Mouse (Mus musculus): Measurements from ENCODE around the gene Alkbh6.

Gene Alkbh6

GRCm38 (mm10) chr7:30308076-30309005 lies at the start of gene Alkbh6:
TSS of gene Alkbh6 (plus strand) at chr7:30308717.
- peak; percentile 97 for DNase-seq (ENCODE audit: low read depth, low spot score)

DNA sequence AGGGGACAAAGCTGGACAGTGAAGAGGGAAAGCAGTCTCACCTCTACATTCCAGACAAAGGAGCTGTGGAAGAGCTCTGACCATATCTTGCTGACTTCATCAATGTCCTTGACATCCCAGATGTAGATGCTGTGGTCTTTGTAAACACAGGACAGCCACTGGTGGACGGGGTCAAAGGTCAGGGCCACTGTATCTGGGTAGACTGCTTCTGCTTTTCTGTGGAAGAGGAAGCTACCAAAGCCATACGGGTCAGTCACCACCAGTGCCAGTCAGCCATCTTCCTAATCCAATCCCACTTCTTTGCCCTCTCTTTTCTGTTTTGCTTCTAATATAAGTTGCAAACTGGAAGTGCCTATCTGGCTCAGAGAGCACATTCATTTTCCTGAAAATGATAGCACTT lies 43.5 kb upstream of the Alkbh6 start:
- DNase-seq (ENCODE audit: low read depth, low spot score): no peak

- no peak for DNase-seq (ENCODE audit: low read depth, low spot score)
These were observed 43.0 kb upstream of the Alkbh6 start for GRCm38 (mm10) chr7:30265531-30265930.

GRCm38 (mm10) chr7:30265935-30266334 lies 42.6 kb upstream of the Alkbh6 start:
- DNase-seq (ENCODE audit: low read depth, low spot score): no peak

GRCm38 (mm10) chr7:30266780-30267179 lies 41.7 kb upstream of the Alkbh6 start:
- no peak for DNase-seq (ENCODE audit: low read depth, low spot score)

- DNase-seq (ENCODE audit: low read depth, low spot score): no peak
These were observed 38.9 kb upstream of the Alkbh6 start for GRCm38 (mm10) chr7:30269641-30270040.

GRCm38 (mm10) chr7:30274383-30274782 lies 34.1 kb upstream of the Alkbh6 start:
- no peak for DNase-seq (ENCODE audit: low read depth, low spot score)

GRCm38 (mm10) chr7:30278911-30279310 lies 29.6 kb upstream of the Alkbh6 start:
- DNase-seq (ENCODE audit: low read depth, low spot score): peak; percentile 22

DNA sequence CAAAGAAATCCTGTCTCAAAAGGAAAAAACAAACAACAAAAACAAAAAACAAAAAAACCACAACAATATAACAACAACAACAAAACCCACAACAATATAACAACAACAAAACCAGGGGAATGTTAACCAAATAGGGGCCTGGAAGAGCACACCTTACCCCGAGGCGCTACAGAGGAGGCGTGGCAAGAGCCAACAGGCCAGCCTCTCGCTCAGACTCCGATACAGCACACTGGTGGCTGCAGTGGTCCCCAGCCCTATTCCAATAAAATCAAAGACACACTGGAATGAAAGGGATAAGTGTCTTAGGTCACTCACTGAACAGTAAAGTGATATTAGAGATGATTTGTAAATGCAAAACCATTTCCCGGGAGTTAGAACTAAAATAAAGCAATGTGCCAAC lies 29.0 kb upstream of the Alkbh6 start:
- DNase-seq (ENCODE audit: low read depth, low spot score): peak; percentile 72

DNA sequence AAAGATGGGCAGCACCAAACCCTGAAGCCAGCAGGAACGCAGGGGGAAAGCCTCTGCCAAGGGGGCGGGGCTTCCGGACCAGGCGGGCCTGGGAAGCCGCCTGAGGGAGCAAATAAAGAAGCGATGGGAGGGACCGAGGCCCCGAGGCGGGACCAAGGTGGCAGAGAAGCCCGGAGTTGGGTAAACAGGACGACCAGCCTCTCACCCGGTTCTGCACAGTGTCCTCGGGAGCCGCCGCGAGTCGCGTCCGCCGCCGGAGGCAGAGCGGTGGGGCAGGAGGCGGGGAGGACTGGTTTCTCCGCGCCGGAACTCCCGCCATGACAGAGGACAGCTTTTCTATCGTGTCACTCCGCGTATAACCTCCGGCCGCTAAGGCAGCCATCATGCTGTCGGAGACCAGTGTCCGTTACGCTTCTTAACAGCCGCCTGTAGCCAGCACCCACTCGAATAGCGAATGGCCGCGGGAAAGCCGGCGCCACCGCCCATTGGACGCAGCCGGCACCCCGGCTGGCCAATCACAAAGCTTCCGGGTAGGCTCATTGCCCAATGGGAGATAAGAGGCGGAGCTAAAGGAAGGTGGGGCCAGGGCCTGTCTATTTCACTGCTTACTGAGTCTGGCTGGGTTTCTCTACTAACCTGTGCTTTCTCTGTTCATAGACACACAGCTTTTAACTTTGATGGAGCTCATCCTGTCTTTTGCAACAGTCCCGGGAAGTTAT lies 28.4 kb upstream of the Alkbh6 start, which contains the start of the genes Thap8 and Wdr62:
TSS of gene Thap8 (plus strand) at position 144 of the 719 bp plus-strand sequence.
TSS of gene Wdr62 (minus strand) at position 469 of the 719 bp plus-strand sequence.
- DNase-seq (ENCODE audit: low read depth, low spot score): peak; percentile 95

DNA sequence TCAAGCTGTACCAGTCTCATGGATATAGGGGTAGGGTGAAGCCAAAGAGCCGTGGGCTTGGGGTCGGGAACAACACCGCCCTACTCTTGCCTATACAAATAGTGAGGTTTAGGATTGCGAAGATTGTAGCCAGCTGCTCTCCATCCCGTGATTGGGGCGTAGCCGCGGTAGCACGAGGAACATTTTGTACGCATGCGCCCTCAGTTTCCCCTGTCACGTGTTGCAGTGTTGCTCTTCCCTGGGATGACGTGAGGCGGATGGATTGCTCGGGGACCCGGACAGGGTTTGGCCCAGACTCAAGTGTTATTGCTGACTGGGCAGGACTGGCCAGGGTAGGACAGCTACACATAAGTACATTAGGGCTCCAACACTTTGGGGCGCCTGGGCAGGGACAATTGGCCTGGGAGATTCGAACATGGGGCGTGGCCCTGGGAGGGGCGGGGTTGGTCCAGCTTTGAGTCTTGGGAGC lies 27.8 kb upstream of the Alkbh6 start:
- DNase-seq (ENCODE audit: low read depth, low spot score): peak; percentile 97

DNA sequence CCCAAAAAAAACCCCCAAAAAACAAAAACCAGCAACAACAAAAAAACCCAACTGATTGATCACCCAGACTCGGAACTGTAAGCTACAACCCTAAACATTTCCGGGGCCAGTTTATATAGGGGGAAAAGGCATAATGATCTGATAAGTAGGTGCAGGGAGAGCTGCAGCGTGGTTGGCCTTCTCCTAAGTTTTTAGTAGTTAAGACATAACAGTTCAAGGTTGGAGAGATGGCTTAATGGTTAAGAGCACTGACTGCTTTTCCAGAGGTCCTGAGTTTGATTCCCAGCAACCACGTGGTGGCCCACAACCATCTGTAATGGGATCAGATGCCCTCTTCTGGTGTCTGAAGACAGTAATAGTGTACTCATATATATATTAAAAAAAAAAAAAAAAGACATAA lies 27.0 kb upstream of the Alkbh6 start:
- no peak for DNase-seq (ENCODE audit: low read depth, low spot score)

DNA sequence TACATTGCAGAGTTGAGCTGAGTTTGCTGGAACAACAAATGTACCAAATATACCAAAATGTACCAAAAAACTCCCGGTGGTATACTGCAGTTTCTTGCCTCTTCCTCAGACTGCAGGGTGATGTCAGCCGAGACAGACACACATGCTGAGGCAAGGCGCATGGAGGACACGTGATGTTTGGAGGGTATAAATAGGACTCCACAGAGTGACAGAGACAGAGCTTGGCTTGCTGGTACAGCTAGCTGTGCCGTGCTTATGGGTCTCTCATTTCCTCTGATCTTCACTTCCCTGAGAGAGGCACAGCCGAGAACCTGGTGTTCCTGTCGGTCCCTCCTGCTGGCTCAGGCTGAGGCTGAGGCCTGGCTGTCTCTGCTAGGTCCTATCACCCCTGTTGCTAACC lies 25.8 kb upstream of the Alkbh6 start:
- DNase-seq (ENCODE audit: low read depth, low spot score): no peak

DNA sequence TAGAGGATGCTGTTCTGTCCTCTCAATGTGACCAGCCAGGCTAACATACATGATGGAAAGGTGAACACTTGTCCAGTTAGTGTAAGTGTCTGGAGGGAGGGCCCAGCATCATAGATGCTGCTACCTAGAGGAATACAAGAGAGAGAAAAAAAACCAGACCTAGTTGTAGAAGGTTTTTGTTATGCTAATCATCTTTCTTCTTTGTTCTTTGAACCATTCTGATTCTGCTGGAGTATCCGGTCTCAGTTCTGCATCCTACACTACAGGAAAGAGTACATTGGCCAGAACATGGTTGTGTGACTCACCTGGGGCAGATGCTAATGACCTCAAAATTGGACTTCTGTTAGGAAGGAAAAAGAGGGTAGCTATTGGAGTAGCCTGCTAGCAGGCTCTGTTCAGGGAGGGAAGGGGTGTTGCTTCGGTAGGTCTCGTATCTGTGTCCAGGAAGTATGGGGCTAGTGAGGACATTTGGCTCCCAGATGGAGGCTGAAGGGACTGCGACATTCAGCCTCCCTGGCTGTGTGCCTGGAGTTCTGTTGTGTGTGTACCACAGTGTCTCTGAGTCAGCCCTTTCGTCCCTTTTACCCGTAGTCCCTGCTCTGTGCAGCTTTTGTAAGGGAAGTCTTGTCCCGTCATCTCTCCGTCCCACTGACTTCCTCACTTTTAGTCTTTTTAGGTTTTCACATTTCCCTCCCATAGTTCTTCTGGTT lies 21.7 kb upstream of the Alkbh6 start:
- peak; percentile 65 for DNase-seq (ENCODE audit: low read depth, low spot score)

DNA sequence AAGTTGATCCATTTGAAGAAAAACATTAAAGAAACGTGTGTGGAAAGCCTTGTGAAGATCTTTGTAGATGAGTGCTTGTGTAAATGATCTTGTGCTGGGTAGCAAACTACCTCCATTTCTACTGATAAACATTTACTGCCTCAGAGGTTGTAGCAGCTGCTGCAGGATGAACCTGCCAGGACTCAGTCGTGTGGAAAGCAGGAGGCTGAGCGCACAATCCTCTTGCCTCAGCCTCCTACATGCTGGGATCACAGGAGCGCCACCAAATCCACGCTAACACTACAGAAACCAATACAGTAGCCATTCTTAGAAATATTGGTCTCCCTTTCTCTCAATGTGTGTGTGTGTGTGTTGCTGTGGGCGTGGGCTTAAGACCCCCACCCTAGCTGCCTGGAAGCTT lies 20.5 kb upstream of the Alkbh6 start:
- no peak for DNase-seq (ENCODE audit: low read depth, low spot score)

GRCm38 (mm10) chr7:30289071-30289713 lies 19.3 kb upstream of the Alkbh6 start:
- no peak for DNase-seq (ENCODE audit: low read depth, low spot score)

GRCm38 (mm10) chr7:30289714-30290399 lies 18.7 kb upstream of the Alkbh6 start:
- no peak for DNase-seq (ENCODE audit: low read depth, low spot score)

DNA sequence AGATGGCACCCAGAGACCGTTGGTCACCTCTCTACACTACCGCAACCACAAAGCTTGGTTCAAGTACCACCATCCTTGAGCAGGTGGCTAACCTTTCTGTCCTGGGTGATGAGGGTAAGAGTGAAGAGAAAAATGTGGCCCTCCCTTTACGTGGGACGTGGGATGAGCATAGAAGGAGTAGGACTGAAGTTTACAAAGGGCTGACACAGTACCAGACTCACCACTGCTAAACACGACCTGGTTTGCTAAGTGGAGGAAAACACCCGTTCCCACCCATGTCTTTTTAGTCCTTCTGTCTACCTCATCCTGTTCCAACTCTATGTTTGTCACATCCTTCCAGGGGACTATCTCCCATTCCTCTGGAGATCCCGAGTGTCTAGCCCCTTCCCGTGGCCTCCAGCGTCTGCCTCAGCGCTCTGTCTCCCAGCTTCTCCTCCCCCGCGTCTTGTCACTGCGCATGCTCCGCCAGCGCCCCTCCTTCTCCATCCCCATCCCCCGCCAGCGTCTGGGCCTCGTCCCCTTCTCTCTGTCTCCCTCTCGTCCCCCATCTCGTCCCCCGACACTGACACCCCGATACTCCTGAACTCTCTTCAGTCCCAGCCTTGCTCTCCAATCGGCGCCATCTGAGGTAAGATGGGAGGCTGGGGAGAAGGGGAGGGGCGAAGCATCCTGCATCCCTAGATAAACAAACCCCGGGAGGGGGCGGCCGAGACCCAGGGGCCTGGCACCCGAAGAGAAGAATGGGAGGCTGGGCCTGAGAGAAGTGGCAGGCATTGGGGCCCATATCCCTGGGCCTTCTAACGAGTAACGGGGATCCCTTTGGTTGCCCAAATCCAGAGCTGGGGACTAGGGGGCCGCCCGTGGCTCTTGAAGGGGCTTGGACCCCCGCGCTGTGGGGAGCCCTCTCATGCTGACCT lies 17.0 kb upstream of the Alkbh6 start, which contains the start of gene Clip3:
TSS of gene Clip3 (plus strand) at position 514 of the 917 bp plus-strand sequence.
- DNase-seq (ENCODE audit: low read depth, low spot score): peak; percentile 69

DNA sequence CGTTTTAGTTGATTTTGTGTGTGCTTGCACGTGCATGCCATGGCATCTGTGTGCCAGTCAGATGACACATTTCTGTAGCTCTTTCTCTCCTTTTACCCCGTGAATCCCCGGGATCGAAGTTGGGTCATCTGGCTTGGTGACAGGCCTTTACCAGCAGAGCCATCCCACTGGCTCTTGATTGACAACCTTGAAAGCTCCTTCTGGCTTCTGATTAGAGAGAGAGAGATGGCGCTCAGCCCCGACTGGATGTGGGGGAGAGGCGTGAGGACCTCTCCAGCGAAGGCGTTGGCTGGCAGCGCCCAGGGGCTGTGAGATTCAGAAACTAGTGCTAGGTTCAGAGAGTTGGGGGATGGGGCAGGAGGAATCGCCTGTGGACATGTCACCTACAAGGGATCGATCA lies 14.7 kb upstream of the Alkbh6 start:
- DNase-seq (ENCODE audit: low read depth, low spot score): no peak
